Mouse (Mus musculus) small intestine, adult 2 months (tissue): ENCODE measurements around the gene Polr3a.

Experiments used
- CTCF ChIP-seq: fragments of 200-500 bp; IDR thresholded peaks from 2 replicates; pipeline ENCODE4 v1.5.1; 2012; ENCODE audit warnings: low read depth, mild to moderate bottlenecking, control low read depth, inconsistent platforms, low read length, moderate library complexity, mixed read lengths; ENCODE audit not compliant: insufficient replicate concordance, insufficient read length; ENCODE audit errors: extremely low read depth
- POLR2A ChIP-seq: fragments of 200-500 bp; IDR thresholded peaks from 2 replicates; pipeline ENCODE4 v1.6.1; 2012; ENCODE audit warnings: low read depth, mild to moderate bottlenecking, control low read depth, inconsistent platforms, low read length, moderate library complexity

DNA sequence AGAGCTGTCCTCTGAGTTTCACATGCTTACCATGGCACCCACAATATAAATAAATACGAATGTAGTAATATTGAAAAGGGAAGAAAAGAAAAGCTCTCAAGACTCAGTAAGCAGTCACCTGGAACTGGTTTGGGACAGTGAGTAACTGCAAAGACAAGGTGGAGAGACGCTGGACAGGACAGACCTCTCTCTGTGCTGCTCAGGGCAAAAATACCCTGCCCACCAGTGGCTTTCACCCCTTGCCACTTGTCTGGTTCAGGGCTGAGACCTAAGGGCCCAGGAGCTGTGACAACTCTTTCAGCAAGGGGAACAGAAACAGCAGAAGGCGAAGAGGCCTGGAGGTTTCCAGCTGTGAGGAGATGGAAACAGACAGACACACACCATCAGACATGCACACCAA lies 28.7 kb downstream of the Polr3a start:
- TF ChIP-seq CTCF, result no peak
- TF ChIP-seq POLR2A, result no peak
